Mouse (Mus musculus) lung, adult 2 months (tissue): ENCODE measurements around the gene Cmtm3.
"Not testable (repeated sequence)": the region's sequence is repeated elsewhere in the genome, so short reads cannot be mapped to it uniquely, and the experiment has no call there.

Experiments used
- CTCF ChIP-seq: fragments of 200-500 bp; IDR thresholded peaks from 2 replicates; pipeline ENCODE4 v1.5.1; 2011; ENCODE audit warnings: mild to moderate bottlenecking, low read length, control low read depth; ENCODE audit not compliant: insufficient read depth
- POLR2A ChIP-seq: fragments of 200-500 bp; IDR thresholded peaks from 2 replicates; pipeline ENCODE4 v1.6.1; 2011; ENCODE audit warnings: low read depth, mild to moderate bottlenecking, control low read depth, low read length, borderline replicate concordance; ENCODE audit errors: extremely low read depth

DNA sequence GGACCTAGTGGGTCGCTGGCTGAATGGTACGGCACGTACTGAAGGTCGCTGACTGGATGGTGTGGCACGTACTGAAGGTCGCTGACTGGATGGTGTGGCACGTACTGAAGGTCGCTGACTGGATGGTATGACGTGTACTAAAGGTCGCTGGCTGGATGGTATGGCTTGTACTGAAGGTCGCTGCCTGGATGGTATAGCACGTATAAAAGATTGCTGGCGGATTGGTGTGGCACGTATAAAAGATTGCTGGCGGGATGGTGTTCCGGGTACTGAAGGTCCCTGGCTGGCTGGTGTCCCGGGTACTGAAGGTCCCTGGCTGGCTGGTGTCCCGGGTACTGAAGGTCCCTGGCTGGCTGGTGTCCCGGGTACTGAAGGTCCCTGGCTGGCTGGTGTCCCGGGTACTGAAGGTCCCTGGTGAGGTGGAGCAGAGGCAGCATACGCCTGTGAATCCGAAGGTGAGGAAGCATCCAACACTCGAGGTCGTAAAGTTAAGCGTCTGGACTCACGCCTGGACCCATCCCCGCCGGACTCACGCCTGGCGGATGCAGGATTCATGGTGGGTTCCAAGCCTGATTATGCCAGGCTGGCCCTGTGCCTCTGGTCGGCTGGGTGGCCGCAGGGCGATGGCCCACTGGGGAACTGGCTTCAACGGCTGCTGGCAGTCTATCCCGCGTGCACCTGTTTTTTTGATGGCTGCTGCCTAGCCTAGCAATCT lies 29.6 kb upstream of the Cmtm3 start, which contains the start of the genes Gm45711 and Cmtm1:
- not testable (repeated sequence) for TF ChIP-seq CTCF, POLR2A
